Mouse (Mus musculus) liver, embryonic 15.5 days (tissue): ENCODE data around the gene Rasa2. TPM values are rescaled to one million over a fixed set of nuclear protein-coding genes. Genes with fewer than 3 reads are reported as not detected.

Source experiments
- ATAC-seq: fragments of 200-750 bp; cut with Nextera tagmentation; 2 replicates; pipeline ENCODE4 v1.8.0; 2017; ENCODE audit warnings: moderate number of reproducible peaks, mild to moderate bottlenecking, moderate library complexity; ENCODE audit not compliant: insufficient read depth
- H3K27ac ChIP-seq: fragments of 300-500 bp; sonication (generic); replicated peaks from 2 replicates; pipeline ENCODE4 v1.5.1; 2015; ENCODE audit warnings: mild to moderate bottlenecking, inconsistent platforms
- H3K27me3 ChIP-seq: fragments of 300-500 bp; sonication (generic); 2 replicates; pipeline ENCODE4 v1.6.1; 2015; ENCODE audit warnings: mild to moderate bottlenecking, inconsistent platforms
- H3K36me3 ChIP-seq: fragments of 300-500 bp; sonication (generic); replicated peaks from 2 replicates; pipeline ENCODE4 v1.6.1; 2015; ENCODE audit warnings: moderate library complexity, mild to moderate bottlenecking, inconsistent platforms
- H3K4me1 ChIP-seq: fragments of 300-500 bp; sonication (generic); replicated peaks from 2 replicates; pipeline ENCODE4 v1.6.1; 2015; ENCODE audit warnings: inconsistent platforms
- H3K4me2 ChIP-seq: fragments of 300-500 bp; sonication (generic); 2 replicates; pipeline ENCODE4 v1.6.1; 2015; ENCODE audit warnings: moderate library complexity, mild to moderate bottlenecking, inconsistent platforms
- H3K4me3 ChIP-seq: fragments of 300-500 bp; sonication (generic); replicated peaks from 2 replicates; pipeline ENCODE4 v1.5.1; 2015; ENCODE audit warnings: mild to moderate bottlenecking, inconsistent platforms
- H3K9ac ChIP-seq: fragments of 300-500 bp; sonication (generic); 2 replicates; pipeline ENCODE4 v1.6.1; 2015; ENCODE audit warnings: moderate library complexity, mild to moderate bottlenecking, inconsistent platforms
- H3K9me3 ChIP-seq: fragments of 300-500 bp; sonication (generic); replicated peaks from 2 replicates; pipeline ENCODE4 v1.6.1; 2016; ENCODE audit warnings: inconsistent platforms
- WGBS: fragments of 180-500 bp; shearing (Covaris S2); methylation state at CpG from one replicate; pipeline ENCODE4 v1.1.7; 2015; ENCODE audit warnings: mixed read lengths; ENCODE audit not compliant: insufficient replicate concordance; 5-methylcytosine and 5-hydroxymethylcytosine counted together
- polyA plus RNA-seq: library from polyadenylated mRNA; unstranded; fragments of >200 nt; fragmentation: Nextera tagmentation; extraction: Ambion mirVana; gene quantifications from 2 replicates; pipeline ENCODE4 v1.2.1, GENCODE M21; 2015

Gene Rasa2
- polyA plus RNA-seq, 1 experiment from 2014 or later, result 2.2 TPM

- H3K27ac ChIP-seq, result no peak overlapping the region
- H3K9ac ChIP-seq, result no peak overlapping the region
- WGBS, result 60% methylated on average over 1 of the region's 1 CpGs
- H3K4me3 ChIP-seq, result no peak overlapping the region
- H3K9me3 ChIP-seq, result no peaks in the 10 kb centered on the region
- H3K4me2 ChIP-seq, result no peak overlapping the region
- no peak for ATAC-seq
- peaks cover 31% of the 10 kb centered on the region for H3K4me1 ChIP-seq
- no peaks in the 10 kb centered on the region for H3K36me3 ChIP-seq
- H3K27me3 ChIP-seq, result peaks cover 27% of the 10 kb centered on the region
Measured at GRCm38 (mm10) chr9:96627042-96627441, 4.4 kb downstream of the Rasa2 start.

- 47% methylated on average over 4 of the region's 4 CpGs for WGBS
- Histone ChIP-seq H3K4me3 (no peak overlapping the region), H3K9me3 (no peaks in the 10 kb centered on the region), H3K27me3 (no peaks in the 10 kb centered on the region), H3K9ac (no peak overlapping the region), H3K27ac (no peak overlapping the region), H3K36me3 (no peaks in the 10 kb centered on the region), H3K4me1 (0 out of 2 replicates have a peak, but pooled peaks cover 3% of the 10 kb centered on the region), H3K4me2 (no peak overlapping the region)
- no peak for ATAC-seq
Measured at GRCm38 (mm10) chr9:96618448-96619176, 12.8 kb downstream of the Rasa2 start.

GRCm38 (mm10) chr9:96612297-96612696, 19.1 kb downstream of the Rasa2 start:
- H3K9ac ChIP-seq, result no peak overlapping the region
- H3K4me3 ChIP-seq, result no peak overlapping the region
- H3K4me1 ChIP-seq, result peaks cover 7% of the 10 kb centered on the region; the same call in 1 of the 2 replicates
- no peak overlapping the region for H3K27ac ChIP-seq
- H3K36me3 ChIP-seq, result peaks cover 9% of the 10 kb centered on the region; the same call in 1 of the 2 replicates
- WGBS, result 12% methylated on average over 3 of the region's 3 CpGs
- H3K27me3 ChIP-seq, result no peaks in the 10 kb centered on the region
- no peaks in the 10 kb centered on the region for H3K9me3 ChIP-seq
- ATAC-seq, result no peak
- no peak overlapping the region for H3K4me2 ChIP-seq

GRCm38 (mm10) chr9:96611693-96612293, 19.6 kb downstream of the Rasa2 start:
- Histone ChIP-seq H3K9me3 (no peaks in the 10 kb centered on the region), H3K4me2 (peak overlapping the region; percentile 25; the same call in 1 of the 2 replicates), H3K4me1 (peaks cover 7% of the 10 kb centered on the region; the same call in 1 of the 2 replicates), H3K4me3 (no peak overlapping the region), H3K27ac (no peak overlapping the region), H3K36me3 (peaks cover 14% of the 10 kb centered on the region; the same call in 1 of the 2 replicates), H3K9ac (no peak overlapping the region), H3K27me3 (no peaks in the 10 kb centered on the region)
- 20% methylated on average over 8 of the region's 8 CpGs for WGBS
- ATAC-seq, result no peak

- no peak overlapping the region for H3K4me3 ChIP-seq
- no peaks in the 10 kb centered on the region for H3K9me3 ChIP-seq
- H3K27me3 ChIP-seq, result no peaks in the 10 kb centered on the region
- H3K9ac ChIP-seq, result no peak overlapping the region
- 78% methylated on average over 2 of the region's 2 CpGs for WGBS
- no peak for ATAC-seq
- H3K36me3 ChIP-seq, result peaks cover 14% of the 10 kb centered on the region; the same call in 1 of the 2 replicates
- H3K4me2 ChIP-seq, result no peak overlapping the region
- H3K4me1 ChIP-seq, result peaks cover 7% of the 10 kb centered on the region; the same call in 1 of the 2 replicates
- H3K27ac ChIP-seq, result no peak overlapping the region
Measured at GRCm38 (mm10) chr9:96610813-96611212, 20.6 kb downstream of the Rasa2 start.

GRCm38 (mm10) chr9:96603416-96603815, 28.0 kb downstream of the Rasa2 start:
- Histone ChIP-seq H3K9me3 (no peaks in the 10 kb centered on the region), H3K27me3 (no peaks in the 10 kb centered on the region), H3K36me3 (peaks cover 12% of the 10 kb centered on the region; the same call in 1 of the 2 replicates), H3K27ac (no peak overlapping the region), H3K4me1 (no peaks in the 10 kb centered on the region), H3K4me2 (no peak overlapping the region), H3K9ac (no peak overlapping the region), H3K4me3 (no peak overlapping the region)
- WGBS, result 37% methylated on average over 6 of the region's 6 CpGs
- no peak for ATAC-seq

GRCm38 (mm10) chr9:96597899-96598298, 33.5 kb downstream of the Rasa2 start:
- Histone ChIP-seq H3K4me1 (no peaks in the 10 kb centered on the region), H3K4me3 (no peak overlapping the region), H3K27ac (no peak overlapping the region), H3K27me3 (no peaks in the 10 kb centered on the region), H3K36me3 (no peaks in the 10 kb centered on the region), H3K9me3 (no peaks in the 10 kb centered on the region), H3K4me2 (no peak overlapping the region), H3K9ac (no peak overlapping the region)
- ATAC-seq, result no peak
- 70% methylated on average over 1 of the region's 1 CpGs for WGBS

- Histone ChIP-seq H3K36me3 (no peaks in the 10 kb centered on the region), H3K4me3 (no peak overlapping the region), H3K9me3 (no peaks in the 10 kb centered on the region), H3K9ac (no peak overlapping the region), H3K27ac (no peak overlapping the region), H3K27me3 (no peaks in the 10 kb centered on the region), H3K4me1 (no peaks in the 10 kb centered on the region), H3K4me2 (no peak overlapping the region)
- 77% methylated on average over 11 of the region's 11 CpGs for WGBS
- ATAC-seq, result no peak
Measured at GRCm38 (mm10) chr9:96592670-96593600, 38.5 kb downstream of the Rasa2 start.

GRCm38 (mm10) chr9:96589346-96589745, 42.1 kb downstream of the Rasa2 start:
- no peaks in the 10 kb centered on the region for H3K36me3 ChIP-seq
- no peak for ATAC-seq
- 74% methylated on average over 5 of the region's 5 CpGs for WGBS
- H3K4me1 ChIP-seq, result no peaks in the 10 kb centered on the region
- no peaks in the 10 kb centered on the region for H3K27me3 ChIP-seq
- no peak overlapping the region for H3K4me2 ChIP-seq
- no peak overlapping the region for H3K27ac ChIP-seq
- H3K4me3 ChIP-seq, result no peak overlapping the region
- H3K9me3 ChIP-seq, result no peaks in the 10 kb centered on the region
- no peak overlapping the region for H3K9ac ChIP-seq

- Histone ChIP-seq H3K9ac (no peak overlapping the region), H3K9me3 (no peaks in the 10 kb centered on the region), H3K27ac (no peak overlapping the region), H3K4me2 (no peak overlapping the region), H3K36me3 (no peaks in the 10 kb centered on the region), H3K27me3 (no peaks in the 10 kb centered on the region), H3K4me3 (no peak overlapping the region), H3K4me1 (no peaks in the 10 kb centered on the region)
- ATAC-seq, result no peak
- 42% methylated on average over 2 of the region's 2 CpGs for WGBS
Measured at GRCm38 (mm10) chr9:96583496-96583895, 47.9 kb downstream of the Rasa2 start.

GRCm38 (mm10) chr9:96583076-96583475, 48.3 kb downstream of the Rasa2 start:
- ATAC-seq, result no peak
- H3K36me3 ChIP-seq, result no peaks in the 10 kb centered on the region
- H3K4me1 ChIP-seq, result no peaks in the 10 kb centered on the region
- no peaks in the 10 kb centered on the region for H3K27me3 ChIP-seq
- H3K4me2 ChIP-seq, result no peak overlapping the region
- H3K9me3 ChIP-seq, result no peaks in the 10 kb centered on the region
- H3K4me3 ChIP-seq, result no peak overlapping the region
- no peak overlapping the region for H3K27ac ChIP-seq
- H3K9ac ChIP-seq, result no peak overlapping the region
- WGBS, result 17% methylated on average over 2 of the region's 2 CpGs
